Mouse (Mus musculus) brown adipose tissue, adult 24 weeks (tissue): ENCODE data around the gene Ptger4. TPM values are rescaled to one million over a fixed set of nuclear protein-coding genes. Genes with fewer than 3 reads are reported as not detected.

ENCODE experiments used
- H3K27ac ChIP-seq: fragments of 200-500 bp; replicated peaks from 2 replicates; pipeline ENCODE4 v1.5.1; 2012; ENCODE audit warnings: low read depth, mild to moderate bottlenecking, low read length
- H3K4me1 ChIP-seq: fragments of 200-500 bp; 2 replicates; pipeline ENCODE4 v1.6.1; 2012; ENCODE audit warnings: low read length, mixed read lengths; ENCODE audit not compliant: control insufficient read depth, insufficient read depth, insufficient read length
- H3K4me3 ChIP-seq: fragments of 200-500 bp; 2 replicates; pipeline ENCODE4 v1.5.1; 2012; ENCODE audit warnings: low read depth, mild to moderate bottlenecking, low read length, moderate library complexity; ENCODE audit not compliant: insufficient read depth
- polyA plus RNA-seq: library from polyadenylated mRNA; stranded (reverse); fragments of >200 nt; gene quantifications from 2 replicates; pipeline ENCODE4 v1.2.4, GENCODE M21; 2012; ENCODE audit not compliant: missing spikeins, insufficient read depth, insufficient read length

The Ptger4 gene
- polyA plus RNA-seq, 1 experiment, result 3.1 TPM

- H3K27ac ChIP-seq, result no peak overlapping the region; the same call in 1 of the 2 replicates
- H3K4me1 ChIP-seq, result peaks cover 11% of the 10 kb centered on the region; the same call in 1 of the 2 replicates
- no peak overlapping the region for H3K4me3 ChIP-seq
Observed at GRCm38 (mm10) chr15:5196691-5197090, 47.3 kb downstream of the Ptger4 start.

- Histone ChIP-seq H3K27ac (peak overlapping the region; percentile 61), H3K4me1 (peaks cover 11% of the 10 kb centered on the region; the same call in 1 of the 2 replicates), H3K4me3 (no peak overlapping the region)
Observed at GRCm38 (mm10) chr15:5195987-5196514, 47.9 kb downstream of the Ptger4 start.

- no peak overlapping the region for H3K4me3 ChIP-seq
- peaks cover 11% of the 10 kb centered on the region; the same call in 1 of the 2 replicates for H3K4me1 ChIP-seq
- no peak overlapping the region for H3K27ac ChIP-seq
Observed at GRCm38 (mm10) chr15:5194931-5195330, 49.1 kb downstream of the Ptger4 start.

- H3K4me1 ChIP-seq, result peaks cover 11% of the 10 kb centered on the region; the same call in 1 of the 2 replicates
- no peak overlapping the region for H3K27ac ChIP-seq
- no peak overlapping the region for H3K4me3 ChIP-seq
Observed at GRCm38 (mm10) chr15:5194446-5194845, 49.5 kb downstream of the Ptger4 start.

- Histone ChIP-seq H3K27ac (no peak overlapping the region), H3K4me1 (peaks cover 11% of the 10 kb centered on the region; the same call in 1 of the 2 replicates), H3K4me3 (no peak overlapping the region)
Observed at GRCm38 (mm10) chr15:5193833-5194232, 50.2 kb downstream of the Ptger4 start.

GRCm38 (mm10) chr15:5189504-5190093 lies 54.4 kb downstream of the Ptger4 start:
- Histone ChIP-seq H3K4me1 (peaks cover 2% of the 10 kb centered on the region; the same call in 1 of the 2 replicates), H3K4me3 (no peak overlapping the region), H3K27ac (no peak overlapping the region)

GRCm38 (mm10) chr15:5188029-5188428 lies 56.0 kb downstream of the Ptger4 start:
- Histone ChIP-seq H3K27ac (no peak overlapping the region), H3K4me3 (no peak overlapping the region)

GRCm38 (mm10) chr15:5187116-5187515 lies 56.9 kb downstream of the Ptger4 start:
- H3K4me3 ChIP-seq, result no peak overlapping the region
- no peaks in the 10 kb centered on the region for H3K4me1 ChIP-seq
- no peak overlapping the region for H3K27ac ChIP-seq

More at GRCm38 (mm10) chr15:5188029-5188428, 56.0 kb downstream of the Ptger4 start:
- no peaks in the 10 kb centered on the region for H3K4me1 ChIP-seq

- Histone ChIP-seq H3K4me1 (no peaks in the 10 kb centered on the region), H3K4me3 (peak overlapping the region; percentile 96), H3K27ac (peak overlapping the region; percentile 79; the same call in 1 of the 2 replicates)
Observed at GRCm38 (mm10) chr15:5186293-5186675, 57.7 kb downstream of the Ptger4 start.

- Histone ChIP-seq H3K4me3 (peak within 1 kb of the TSS; percentile 96), H3K4me1 (no peaks in the 10 kb centered on the region), H3K27ac (peak within 1 kb of the TSS; percentile 79)
Observed at GRCm38 (mm10) chr15:5185366-5186292, 58.4 kb downstream of the Ptger4 start, which contains the start of gene Ttc33. Gene Ttc33 (plus strand): TSS chr15:5185525.

GRCm38 (mm10) chr15:5184668-5185330 lies 59.2 kb downstream of the Ptger4 start:
- 0 out of 2 replicates have a peak overlapping the region, but pooled peaks have one; percentile 57 for H3K27ac ChIP-seq
- H3K4me3 ChIP-seq, result peak overlapping the region; percentile 96

GRCm38 (mm10) chr15:5173217-5173820 lies 70.7 kb downstream of the Ptger4 start:
- no peak overlapping the region for H3K4me3 ChIP-seq
- no peaks in the 10 kb centered on the region for H3K4me1 ChIP-seq
- no peak overlapping the region for H3K27ac ChIP-seq

More at GRCm38 (mm10) chr15:5184668-5185330, 59.2 kb downstream of the Ptger4 start:
- no peaks in the 10 kb centered on the region for H3K4me1 ChIP-seq

GRCm38 (mm10) chr15:5165121-5165773 lies 78.7 kb downstream of the Ptger4 start:
- no peaks in the 10 kb centered on the region for H3K4me1 ChIP-seq
- no peak overlapping the region for H3K4me3 ChIP-seq
- H3K27ac ChIP-seq, result no peak overlapping the region

- Histone ChIP-seq H3K27ac (no peak overlapping the region), H3K4me1 (peaks cover 19% of the 10 kb centered on the region)
Observed at GRCm38 (mm10) chr15:5158827-5159226, 85.2 kb downstream of the Ptger4 start.

More at GRCm38 (mm10) chr15:5158827-5159226, 85.2 kb downstream of the Ptger4 start:
- no peak overlapping the region for H3K4me3 ChIP-seq
